Mouse (Mus musculus) liver, adult 2 months (tissue): ENCODE data around the gene Ltb4r2. TPM values are rescaled to one million over a fixed set of nuclear protein-coding genes. Genes with fewer than 3 reads are reported as not detected.

Source experiments
- DNase-seq: peaks from one replicate; pipeline ENCODE4 v3.0.0-alpha.2; 2011; ENCODE audit warnings: low read depth, low spot score; ENCODE audit errors: extremely low read depth
- H3K27ac ChIP-seq: fragments of 200-500 bp; replicated peaks from 2 replicates; pipeline ENCODE4 v1.5.1; 2012; ENCODE audit warnings: low read depth, mild to moderate bottlenecking, control low read depth, inconsistent platforms, low read length; ENCODE audit not compliant: insufficient read depth
- H3K27me3 ChIP-seq: fragments of 200-500 bp; 2 replicates; pipeline ENCODE4 v1.6.1; 2012; ENCODE audit warnings: mild to moderate bottlenecking, moderate library complexity, low read length, inconsistent platforms; ENCODE audit not compliant: control insufficient read depth, insufficient read depth
- H3K36me3 ChIP-seq: fragments of 200-500 bp; 2 replicates; pipeline ENCODE4 v1.6.1; 2012; ENCODE audit warnings: low read length, inconsistent platforms; ENCODE audit not compliant: control insufficient read depth, insufficient read depth
- H3K4me1 ChIP-seq: fragments of 200-500 bp; 2 replicates; pipeline ENCODE4 v1.6.1; 2011; ENCODE audit warnings: low read length; ENCODE audit not compliant: control insufficient read depth, insufficient read depth
- H3K4me3 ChIP-seq: fragments of 200-500 bp; 2 replicates; pipeline ENCODE4 v1.5.1; 2011; ENCODE audit warnings: low read depth, mild to moderate bottlenecking, control low read depth, low read length, moderate library complexity; ENCODE audit not compliant: insufficient read depth
- H3K79me2 ChIP-seq: fragments of 200-500 bp; 2 replicates; pipeline ENCODE4 v1.6.1; 2012; ENCODE audit warnings: inconsistent platforms, mild to moderate bottlenecking, low read length, moderate library complexity; ENCODE audit not compliant: control insufficient read depth, insufficient read depth
- H3K9ac ChIP-seq: fragments of 200-500 bp; 2 replicates; pipeline ENCODE4 v1.6.1; 2012; ENCODE audit warnings: low read depth, mild to moderate bottlenecking, control low read depth, inconsistent platforms, low read length
- CTCF ChIP-seq: fragments of 200-500 bp; IDR thresholded peaks from 2 replicates; pipeline ENCODE4 v1.5.1; 2011; ENCODE audit warnings: low read depth, low read length, control low read depth
- POLR2A ChIP-seq: fragments of 200-500 bp; IDR thresholded peaks from 2 replicates; pipeline ENCODE4 v1.6.1; 2011; ENCODE audit warnings: low read length, control low read depth; ENCODE audit not compliant: insufficient read depth; ENCODE audit errors: extremely low read depth
- WGBS: fragments of 180-500 bp; shearing (Covaris S2); methylation state at CpG from one replicate; pipeline ENCODE4 v1.1.7; 2018; 5-methylcytosine and 5-hydroxymethylcytosine counted together
- polyA plus RNA-seq: library from polyadenylated mRNA; depleted of rRNA; stranded (reverse); fragments of >200 nt; gene quantifications from 2 replicates; pipeline ENCODE4 v1.2.3, GENCODE M21; 2012
- total RNA-seq: library from RNA; depleted of rRNA; stranded (reverse); fragments of >200 nt; gene quantifications from 2 replicates; pipeline ENCODE4 v1.2.3, GENCODE M21; 2014

Ltb4r2 gene
- total and polyA plus RNA-seq, 2 experiments = 0.74 to 2.6 TPM

GRCm38 (mm10) chr14:55783171-55783957 is 22.1 kb downstream of the Ltb4r2 start:
- H3K27me3 ChIP-seq = no peaks in the 10 kb centered on the region; the same call in 1 of the 2 replicates
- H3K27ac ChIP-seq = peak overlapping the region; percentile 44; the same call in 1 of the 2 replicates
- peaks cover 2% of the 10 kb centered on the region; the same call in 1 of the 2 replicates for H3K4me1 ChIP-seq
- H3K79me2 ChIP-seq = no peaks in the 10 kb centered on the region
- peak; percentile 18 for DNase-seq
- peak overlapping the region; percentile 46 for H3K9ac ChIP-seq
- H3K36me3 ChIP-seq = no peaks in the 10 kb centered on the region
- 6% methylated on average over 31 of the region's 31 CpGs for WGBS
- peak overlapping the region; percentile 52 for H3K4me3 ChIP-seq
- TF ChIP-seq CTCF (no peak), POLR2A (no peak)

- 13% methylated on average over 13 of the region's 13 CpGs for WGBS
- Histone ChIP-seq H3K79me2 (no peaks in the 10 kb centered on the region), H3K4me3 (peak within 1 kb of the TSS; percentile 52), H3K4me1 (peaks cover 2% of the 10 kb centered on the region; the same call in 1 of the 2 replicates), H3K27ac (peak within 1 kb of the TSS; percentile 49; the same call in 1 of the 2 replicates), H3K9ac (peak within 1 kb of the TSS; percentile 46), H3K27me3 (no peaks in the 10 kb centered on the region; the same call in 1 of the 2 replicates), H3K36me3 (no peaks in the 10 kb centered on the region)
- no peak for DNase-seq
- no peak for TF ChIP-seq POLR2A
- TF ChIP-seq CTCF = no peak
Observed at GRCm38 (mm10) chr14:55783958-55784235, 22.7 kb downstream of the Ltb4r2 start, which contains the start of gene Adcy4. Adcy4 (minus strand) TSS chr14:55784095.

GRCm38 (mm10) chr14:55785195-55785594 is 24.0 kb downstream of the Ltb4r2 start:
- no peak for DNase-seq
- WGBS = 33% methylated on average over 6 of the region's 6 CpGs
- no peaks in the 10 kb centered on the region for H3K36me3 ChIP-seq
- no peak for TF ChIP-seq POLR2A
- TF ChIP-seq CTCF = peak; percentile 30; the same call in 1 of the 2 replicates
- no peaks in the 10 kb centered on the region; the same call in 1 of the 2 replicates for H3K27me3 ChIP-seq
- no peak overlapping the region for H3K4me3 ChIP-seq
- no peak overlapping the region for H3K9ac ChIP-seq
- peaks cover 2% of the 10 kb centered on the region; the same call in 1 of the 2 replicates for H3K4me1 ChIP-seq
- no peaks in the 10 kb centered on the region for H3K79me2 ChIP-seq
- no peak overlapping the region for H3K27ac ChIP-seq

- TF ChIP-seq POLR2A (no peak), CTCF (no peak)
- Histone ChIP-seq H3K36me3 (no peaks in the 10 kb centered on the region), H3K4me1 (no peaks in the 10 kb centered on the region), H3K27me3 (no peaks in the 10 kb centered on the region), H3K9ac (no peak overlapping the region), H3K4me3 (no peak overlapping the region), H3K27ac (no peak overlapping the region), H3K79me2 (no peaks in the 10 kb centered on the region)
- 48% methylated on average over 11 of the region's 11 CpGs for WGBS
- DNase-seq = no peak
Observed at GRCm38 (mm10) chr14:55787731-55788130, 26.5 kb downstream of the Ltb4r2 start.

- DNase-seq = peak; percentile 18
- 5% methylated on average over 40 of the region's 40 CpGs for WGBS
- Histone ChIP-seq H3K9ac (peak within 1 kb of the TSS; percentile 18; the same call in 1 of the 2 replicates), H3K27me3 (no peaks in the 10 kb centered on the region), H3K27ac (no peak within 1 kb of the TSS), H3K4me3 (peak within 1 kb of the TSS; percentile 50), H3K79me2 (no peaks in the 10 kb centered on the region), H3K4me1 (no peaks in the 10 kb centered on the region), H3K36me3 (no peaks in the 10 kb centered on the region)
- no peak for TF ChIP-seq CTCF
- 0 out of 2 replicates have a peak, but pooled peaks have one; percentile 14 for TF ChIP-seq POLR2A
Observed at GRCm38 (mm10) chr14:55788256-55789050, 27.2 kb downstream of the Ltb4r2 start, which contains the start of gene Ripk3. Ripk3 (minus strand) TSS chr14:55788865.
